Mouse (Mus musculus): Measurements from ENCODE around the gene Xrcc4. TPM values are rescaled to one million over a fixed set of nuclear protein-coding genes. Genes with fewer than 3 reads are reported as not detected.
"Not testable (repeated sequence)": the region's sequence is repeated elsewhere in the genome, so short reads cannot be mapped to it uniquely, and the experiment has no call there.

Xrcc4 gene
- polyA plus RNA-seq (2015; fragmentation: Nextera tagmentation; extraction: Ambion mirVana) = 5.2 and 5.8 TPM in 2 replicates

DNA sequence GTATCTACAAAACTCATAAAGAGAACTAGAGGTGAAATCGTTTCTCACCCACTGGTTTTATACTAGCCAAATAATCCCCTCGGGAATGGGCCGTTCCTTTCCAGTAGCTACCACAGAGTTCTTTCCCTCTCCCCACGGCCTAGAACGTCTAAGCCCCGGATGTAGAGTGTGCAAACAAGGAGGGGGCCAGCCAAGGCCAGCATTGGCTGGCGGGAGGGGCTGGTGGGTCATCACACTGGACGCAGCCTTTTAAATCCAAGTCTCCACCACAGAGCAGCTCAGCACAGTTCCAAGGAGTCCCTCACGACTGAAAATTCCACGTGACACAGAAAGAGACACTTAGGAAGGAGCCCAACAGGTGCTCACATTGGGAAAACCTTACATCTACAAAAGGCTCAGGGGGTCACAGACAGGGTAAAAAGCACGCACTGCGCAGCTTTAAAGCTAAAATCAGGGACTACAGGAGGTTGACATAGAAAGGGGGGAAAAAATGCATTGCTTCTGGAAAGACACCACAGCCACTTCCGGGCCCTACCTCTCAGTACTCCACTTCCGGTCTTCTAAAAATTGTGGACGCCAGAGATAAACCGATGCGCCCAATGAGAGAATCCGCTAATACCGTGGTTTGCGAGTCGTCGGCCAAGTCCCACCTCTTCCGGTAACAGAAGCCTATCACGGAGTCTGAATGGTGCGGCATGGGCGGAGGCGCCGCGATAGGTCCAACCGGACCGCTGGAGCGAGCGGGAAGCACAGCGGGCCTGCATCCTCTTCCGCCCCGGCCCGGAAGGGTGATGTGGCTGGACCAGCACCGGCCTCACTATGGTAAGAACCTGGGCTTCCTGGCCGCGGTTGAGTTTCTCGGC lies at the start of gene Xrcc4, which contains the start of gene Tmem167:
Gene Xrcc4 (minus strand): TSS at position 647 of the 863 bp plus-strand sequence.
Gene Tmem167 (plus strand): TSS at position 162 of the 863 bp plus-strand sequence.
- Histone ChIP-seq H3K4me1 (ENCODE audit: control insufficient read depth, low read depth, low read length) (peaks cover 2% of the 10 kb centered on the region), H3K27me3 (ENCODE audit: control insufficient read depth, insufficient read depth, low read depth, low read length) (no peaks in the 10 kb centered on the region), H3K4me3 (ENCODE audit: low read depth, low read length) (peak within 1 kb of the TSS; percentile 98), H3K36me3 (ENCODE audit: control insufficient read depth, insufficient read depth) (peaks cover 4% of the 10 kb centered on the region; the same call in 1 of the 2 replicates), H3K4me2 (ENCODE audit: low read depth, low read length) (peak within 1 kb of the TSS; percentile 95), H3K9ac (ENCODE audit: low read depth, low read length) (peak within 1 kb of the TSS; percentile 87), H3K9me3 (replicated peaks; ENCODE audit: control insufficient read depth, low read length) (no peaks in the 10 kb centered on the region), H3K27ac (ENCODE audit: low read length) (peak within 1 kb of the TSS; percentile 77)
- WGBS (ENCODE audit: insufficient replicate concordance) = 3% methylated on average over 41 of the region's 41 CpGs
- ATAC-seq (ENCODE audit: low read depth) = peak; percentile 100

DNA sequence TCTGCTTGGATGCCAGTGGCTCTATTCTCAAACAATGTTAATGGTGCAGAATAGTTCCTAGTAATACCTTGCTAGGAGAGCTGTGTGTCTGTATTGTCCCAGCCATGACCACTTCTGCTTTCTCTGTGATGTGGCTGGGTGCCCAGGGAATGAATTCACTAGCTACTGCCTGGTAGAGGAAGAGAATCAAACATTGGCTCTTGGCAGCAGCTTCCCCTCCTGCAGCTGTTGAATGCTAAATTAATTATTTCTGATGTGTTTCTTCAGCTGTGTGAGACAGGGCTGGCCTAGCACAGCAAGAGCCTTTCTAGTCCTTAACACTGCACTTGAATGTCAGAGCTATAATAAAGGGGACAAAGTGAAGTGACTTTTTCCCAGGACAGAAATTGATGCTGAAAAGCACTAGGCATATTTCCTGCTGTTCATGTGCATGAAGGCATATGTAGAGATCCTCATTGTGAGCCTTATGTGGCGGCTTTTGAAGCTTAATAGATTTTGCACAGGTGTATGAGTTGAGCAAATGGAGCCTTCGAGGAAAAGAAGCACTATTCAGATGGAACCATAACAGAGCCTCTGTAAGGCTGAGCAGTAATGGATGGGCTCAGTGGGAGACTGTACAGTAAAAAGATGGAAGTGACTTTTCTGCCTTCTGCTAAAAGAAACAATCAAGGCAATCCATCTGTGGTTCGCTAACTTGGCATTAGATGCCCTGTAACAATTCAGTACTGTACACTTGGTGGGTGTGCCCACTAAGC lies 46.9 kb upstream of the Xrcc4 start:
- no peak for ATAC-seq (ENCODE audit: low read depth)
- Histone ChIP-seq H3K27me3 (ENCODE audit: control insufficient read depth, insufficient read depth, low read depth, low read length) (no peaks in the 10 kb centered on the region), H3K36me3 (ENCODE audit: control insufficient read depth, insufficient read depth) (no peaks in the 10 kb centered on the region), H3K4me3 (ENCODE audit: low read depth, low read length) (no peak overlapping the region), H3K9ac (ENCODE audit: low read depth, low read length) (no peak overlapping the region), H3K9me3 (replicated peaks; ENCODE audit: control insufficient read depth, low read length) (no peaks in the 10 kb centered on the region), H3K27ac (ENCODE audit: low read length) (no peak overlapping the region), H3K4me1 (ENCODE audit: control insufficient read depth, low read depth, low read length) (no peaks in the 10 kb centered on the region), H3K4me2 (ENCODE audit: low read depth, low read length) (no peak overlapping the region)
- WGBS (ENCODE audit: insufficient replicate concordance) = 52% methylated on average over 3 of the region's 3 CpGs

DNA sequence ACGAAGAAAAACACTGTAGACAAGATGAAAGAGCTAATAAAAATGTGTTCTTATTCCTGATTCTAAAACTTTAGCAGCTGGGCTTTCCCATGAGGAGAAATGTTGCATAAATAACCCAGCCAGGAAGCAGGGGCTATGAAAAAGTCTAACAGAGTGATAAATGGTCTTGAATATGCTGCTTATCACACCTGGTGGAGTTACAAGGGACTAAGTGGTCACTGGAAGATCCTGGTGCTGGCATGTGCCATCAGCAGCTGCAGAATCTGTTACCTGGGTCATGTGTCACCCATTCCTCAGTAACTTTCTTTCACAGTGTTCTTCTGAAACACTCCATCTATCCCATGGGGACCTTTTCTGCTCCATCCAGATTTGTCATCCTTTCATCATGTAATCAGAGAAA lies 22.3 kb upstream of the Xrcc4 start:
- Histone ChIP-seq H3K36me3 (ENCODE audit: control insufficient read depth, insufficient read depth) (no peaks in the 10 kb centered on the region), H3K4me1 (ENCODE audit: control insufficient read depth, low read depth, low read length) (no peaks in the 10 kb centered on the region), H3K4me3 (ENCODE audit: low read depth, low read length) (no peak overlapping the region), H3K4me2 (ENCODE audit: low read depth, low read length) (no peak overlapping the region), H3K9ac (ENCODE audit: low read depth, low read length) (no peak overlapping the region), H3K27me3 (ENCODE audit: control insufficient read depth, insufficient read depth, low read depth, low read length) (no peaks in the 10 kb centered on the region), H3K9me3 (replicated peaks; ENCODE audit: control insufficient read depth, low read length) (no peaks in the 10 kb centered on the region), H3K27ac (ENCODE audit: low read length) (no peak overlapping the region)
- no peak for ATAC-seq (ENCODE audit: low read depth)
- WGBS (ENCODE audit: insufficient replicate concordance) = 60% methylated on average over 1 of the region's 1 CpGs

DNA sequence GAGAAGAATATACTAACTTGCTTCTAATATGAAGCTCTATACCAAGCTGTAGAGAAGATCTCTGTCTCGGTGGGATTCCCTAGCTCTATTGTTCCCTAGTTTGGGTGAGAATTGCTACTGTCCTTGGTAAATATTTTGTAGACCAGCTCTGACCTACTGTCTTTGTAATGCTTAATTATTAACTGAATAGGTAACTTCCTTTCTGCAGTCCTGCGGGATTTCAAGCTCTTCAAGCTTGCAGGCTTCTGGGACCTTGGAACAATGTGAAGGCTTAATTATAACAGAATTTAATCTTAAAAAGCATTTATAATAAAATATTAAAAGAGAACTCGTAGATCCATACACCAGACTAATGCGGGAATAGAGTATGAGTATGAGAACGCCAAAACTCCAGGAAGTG lies 19.3 kb upstream of the Xrcc4 start:
- not testable (repeated sequence) for H3K27ac ChIP-seq (ENCODE audit: low read length); H3K4me1 ChIP-seq (ENCODE audit: control insufficient read depth, low read depth, low read length); H3K36me3 ChIP-seq (ENCODE audit: control insufficient read depth, insufficient read depth); ATAC-seq (ENCODE audit: low read depth); H3K4me3 ChIP-seq (ENCODE audit: low read depth, low read length); H3K27me3 ChIP-seq (ENCODE audit: control insufficient read depth, insufficient read depth, low read depth, low read length); H3K9ac ChIP-seq (ENCODE audit: low read depth, low read length); H3K4me2 ChIP-seq (ENCODE audit: low read depth, low read length); H3K9me3 ChIP-seq (replicated peaks; ENCODE audit: control insufficient read depth, low read length)
- WGBS (ENCODE audit: insufficient replicate concordance) = 70% methylated on average over 5 of the region's 5 CpGs

DNA sequence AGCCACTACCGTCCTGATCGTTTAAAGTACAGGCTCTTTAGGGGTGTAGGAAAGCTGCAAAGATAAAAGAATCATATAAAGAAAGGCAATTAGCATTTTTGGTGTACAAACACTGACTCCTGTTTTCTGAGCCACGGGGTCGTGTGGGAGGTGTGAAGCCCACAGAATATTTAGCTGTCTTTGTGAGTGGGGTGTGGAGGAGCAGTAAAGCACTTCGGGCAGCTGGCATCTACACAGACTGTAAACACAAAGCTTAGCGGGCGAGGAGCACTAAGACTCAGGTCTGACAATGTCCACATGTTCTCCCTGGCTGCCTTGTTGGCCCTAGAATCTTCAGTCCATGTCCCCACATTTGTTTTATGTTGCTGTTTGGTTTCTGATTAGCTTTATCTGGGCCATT lies 16.7 kb upstream of the Xrcc4 start:
- Histone ChIP-seq H3K27ac (ENCODE audit: low read length) (no peak overlapping the region), H3K9me3 (replicated peaks; ENCODE audit: control insufficient read depth, low read length) (no peaks in the 10 kb centered on the region), H3K9ac (ENCODE audit: low read depth, low read length) (no peak overlapping the region), H3K36me3 (ENCODE audit: control insufficient read depth, insufficient read depth) (peaks cover 6% of the 10 kb centered on the region), H3K4me1 (ENCODE audit: control insufficient read depth, low read depth, low read length) (no peaks in the 10 kb centered on the region), H3K4me2 (ENCODE audit: low read depth, low read length) (no peak overlapping the region), H3K27me3 (ENCODE audit: control insufficient read depth, insufficient read depth, low read depth, low read length) (no peaks in the 10 kb centered on the region), H3K4me3 (ENCODE audit: low read depth, low read length) (no peak overlapping the region)
- ATAC-seq (ENCODE audit: low read depth) = no peak
- WGBS (ENCODE audit: insufficient replicate concordance) = 81% methylated on average over 7 of the region's 7 CpGs

DNA sequence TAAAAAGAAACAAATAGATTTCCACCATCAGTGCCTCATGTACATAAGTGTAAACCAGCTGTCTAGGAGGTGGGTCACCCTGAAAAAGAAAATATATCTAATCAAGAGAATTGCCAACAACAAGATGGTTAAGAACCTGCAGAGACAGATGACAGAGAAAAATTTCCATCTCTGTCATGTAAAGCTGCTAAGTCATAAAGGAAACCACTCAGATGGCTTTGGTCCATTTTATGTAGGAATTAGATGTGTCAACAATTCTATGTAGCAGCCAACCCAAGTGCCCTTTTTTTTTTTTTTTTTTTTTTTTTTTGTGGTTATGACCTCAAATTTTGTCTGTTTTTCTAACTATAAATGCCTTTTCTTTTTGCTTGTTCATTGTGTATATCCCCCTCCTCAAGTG lies 12.1 kb upstream of the Xrcc4 start:
- Histone ChIP-seq H3K9me3 (replicated peaks; ENCODE audit: control insufficient read depth, low read length) (no peaks in the 10 kb centered on the region), H3K36me3 (ENCODE audit: control insufficient read depth, insufficient read depth) (peaks cover 6% of the 10 kb centered on the region), H3K9ac (ENCODE audit: low read depth, low read length) (no peak overlapping the region), H3K4me3 (ENCODE audit: low read depth, low read length) (no peak overlapping the region), H3K27ac (ENCODE audit: low read length) (no peak overlapping the region), H3K4me1 (ENCODE audit: control insufficient read depth, low read depth, low read length) (no peaks in the 10 kb centered on the region), H3K4me2 (ENCODE audit: low read depth, low read length) (no peak overlapping the region), H3K27me3 (ENCODE audit: control insufficient read depth, insufficient read depth, low read depth, low read length) (no peaks in the 10 kb centered on the region)
- no peak for ATAC-seq (ENCODE audit: low read depth)

DNA sequence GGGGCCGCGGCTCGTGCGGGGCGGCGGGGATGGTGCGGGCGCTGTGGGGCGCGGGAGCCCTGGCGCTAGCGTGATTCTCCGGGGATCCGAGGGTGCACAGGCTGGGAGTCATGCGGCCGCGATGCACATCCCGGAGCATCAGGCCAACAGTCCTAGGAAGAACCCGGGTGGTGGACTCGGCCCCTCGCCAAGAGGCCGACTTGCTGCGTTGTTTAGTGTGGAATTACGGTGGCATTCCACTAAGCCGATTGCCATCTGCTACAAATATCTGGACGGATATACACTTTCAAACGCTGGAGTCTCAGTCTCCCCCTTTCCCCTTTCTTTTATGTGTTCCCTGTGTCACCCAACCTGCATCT lies 396 bp upstream of the Xrcc4 start:
- Histone ChIP-seq H3K4me2 (ENCODE audit: low read depth, low read length) (peak overlapping the region; percentile 72), H3K27ac (ENCODE audit: low read length) (peak overlapping the region; percentile 74), H3K9ac (ENCODE audit: low read depth, low read length) (peak overlapping the region; percentile 87), H3K9me3 (replicated peaks; ENCODE audit: control insufficient read depth, low read length) (no peaks in the 10 kb centered on the region), H3K4me3 (ENCODE audit: low read depth, low read length) (peak overlapping the region; percentile 98), H3K4me1 (ENCODE audit: control insufficient read depth, low read depth, low read length) (peaks cover 2% of the 10 kb centered on the region), H3K27me3 (ENCODE audit: control insufficient read depth, insufficient read depth, low read depth, low read length) (no peaks in the 10 kb centered on the region), H3K36me3 (ENCODE audit: control insufficient read depth, insufficient read depth) (peaks cover 4% of the 10 kb centered on the region; the same call in 1 of the 2 replicates)
- 0% methylated on average over 26 of the region's 27 CpGs for WGBS (ENCODE audit: insufficient replicate concordance)
- ATAC-seq (ENCODE audit: low read depth) = peak; percentile 37

DNA sequence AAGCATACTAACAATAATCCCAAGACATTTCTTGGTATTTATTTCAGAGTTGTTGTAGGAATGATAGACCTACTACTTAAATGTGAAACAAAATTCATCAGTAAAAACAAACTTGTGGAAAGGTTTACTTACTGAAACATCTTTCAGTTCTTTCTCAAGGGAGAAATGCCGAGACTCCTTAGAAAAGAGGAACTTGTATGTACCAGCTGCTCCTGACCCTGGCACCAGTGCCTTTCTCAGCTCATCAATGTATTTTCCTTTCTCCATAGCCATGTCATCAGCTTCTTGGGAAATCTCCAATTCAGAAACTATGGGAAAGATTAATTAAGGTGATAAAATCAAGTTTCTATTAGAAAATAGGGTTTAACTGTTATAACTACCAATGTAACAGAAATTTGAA lies 27.5 kb downstream of the Xrcc4 start:
- no peaks in the 10 kb centered on the region for H3K4me1 ChIP-seq (ENCODE audit: control insufficient read depth, low read depth, low read length)
- H3K9ac ChIP-seq (ENCODE audit: low read depth, low read length) = no peak overlapping the region
- no peaks in the 10 kb centered on the region for H3K9me3 ChIP-seq (replicated peaks; ENCODE audit: control insufficient read depth, low read length)
- no peak overlapping the region for H3K27ac ChIP-seq (ENCODE audit: low read length)
- H3K36me3 ChIP-seq (ENCODE audit: control insufficient read depth, insufficient read depth) = no peaks in the 10 kb centered on the region
- H3K27me3 ChIP-seq (ENCODE audit: control insufficient read depth, insufficient read depth, low read depth, low read length) = no peaks in the 10 kb centered on the region
- no peak overlapping the region for H3K4me3 ChIP-seq (ENCODE audit: low read depth, low read length)
- 31% methylated on average over 1 of the region's 1 CpGs for whole genome bisulfite sequencing (ENCODE audit: insufficient replicate concordance)
- ATAC-seq (ENCODE audit: low read depth) = no peak
- no peak overlapping the region for H3K4me2 ChIP-seq (ENCODE audit: low read depth, low read length)

DNA sequence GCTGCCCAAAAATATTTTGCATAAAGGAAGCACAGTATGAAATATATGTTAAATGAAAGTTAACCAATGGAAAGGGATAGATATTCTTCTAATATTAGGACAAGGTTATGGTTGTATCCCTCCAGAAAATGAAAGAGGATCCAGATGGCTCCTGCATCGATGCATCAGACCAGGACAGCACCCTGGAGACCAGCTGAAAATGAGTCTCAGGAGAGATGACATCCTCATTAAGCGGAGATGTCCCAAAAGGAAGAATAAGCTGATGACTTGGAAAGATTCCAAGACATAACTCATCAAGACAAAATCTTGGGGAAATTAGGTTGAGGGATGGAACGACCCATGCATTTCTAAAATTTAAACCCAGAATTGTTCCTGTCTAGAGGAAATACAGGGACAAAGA lies 37.0 kb downstream of the Xrcc4 start:
- H3K27ac ChIP-seq (ENCODE audit: low read length) = no peak overlapping the region
- 72% methylated on average over 3 of the region's 3 CpGs for WGBS (ENCODE audit: insufficient replicate concordance)
- H3K36me3 ChIP-seq (ENCODE audit: control insufficient read depth, insufficient read depth) = no peaks in the 10 kb centered on the region
- H3K9me3 ChIP-seq (replicated peaks; ENCODE audit: control insufficient read depth, low read length) = no peaks in the 10 kb centered on the region
- no peak overlapping the region for H3K4me2 ChIP-seq (ENCODE audit: low read depth, low read length)
- no peak for ATAC-seq (ENCODE audit: low read depth)
- no peak overlapping the region for H3K9ac ChIP-seq (ENCODE audit: low read depth, low read length)
- H3K27me3 ChIP-seq (ENCODE audit: control insufficient read depth, insufficient read depth, low read depth, low read length) = no peaks in the 10 kb centered on the region
- H3K4me3 ChIP-seq (ENCODE audit: low read depth, low read length) = no peak overlapping the region
- H3K4me1 ChIP-seq (ENCODE audit: control insufficient read depth, low read depth, low read length) = no peaks in the 10 kb centered on the region
